Mouse (Mus musculus) forebrain, postnatal 0 days (tissue): ENCODE measurements around the gene Fhad1. TPM values are rescaled to one million over a fixed set of nuclear protein-coding genes. Genes with fewer than 3 reads are reported as not detected.

Source experiments
- ATAC-seq: fragments of 200-750 bp; cut with Nextera tagmentation; 2 replicates; pipeline ENCODE4 v1.8.0; 2017; ENCODE audit warnings: mild to moderate bottlenecking, moderate library complexity
- DNase-seq: peaks from one replicate; pipeline ENCODE4 v3.0.0-alpha.2; 2015
- H3K27ac ChIP-seq: fragments of 300-500 bp; sonication (generic); 2 replicates; pipeline ENCODE4 v1.5.1; 2014; ENCODE audit warnings: low read depth, mild to moderate bottlenecking, antibody characterized with exemption, low read length, moderate library complexity, mixed read lengths
- H3K27me3 ChIP-seq: fragments of 300-500 bp; sonication (generic); 2 replicates; pipeline ENCODE4 v1.6.1; 2014; ENCODE audit warnings: mild to moderate bottlenecking, low read length, mixed read lengths; ENCODE audit not compliant: insufficient read depth
- H3K36me3 ChIP-seq: fragments of 300-500 bp; sonication (generic); 2 replicates; pipeline ENCODE4 v1.6.1; 2014; ENCODE audit warnings: mild to moderate bottlenecking, moderate library complexity; ENCODE audit not compliant: insufficient read depth
- H3K4me1 ChIP-seq: fragments of 300-500 bp; sonication (generic); 2 replicates; pipeline ENCODE4 v1.6.1; 2014; ENCODE audit warnings: antibody characterized with exemption; ENCODE audit not compliant: insufficient read depth
- H3K4me2 ChIP-seq: fragments of 300-500 bp; sonication (generic); 2 replicates; pipeline ENCODE4 v1.6.1; 2014; ENCODE audit warnings: low read depth, mild to moderate bottlenecking, moderate library complexity
- H3K4me3 ChIP-seq: fragments of 300-500 bp; sonication (generic); 2 replicates; pipeline ENCODE4 v1.5.1; 2014; ENCODE audit warnings: low read depth, low read length, mixed read lengths
- H3K9ac ChIP-seq: fragments of 300-500 bp; sonication (generic); 2 replicates; pipeline ENCODE4 v1.6.1; 2014; ENCODE audit warnings: mild to moderate bottlenecking
- H3K9me3 ChIP-seq: fragments of 300-500 bp; sonication (generic); 2 replicates; pipeline ENCODE4 v1.6.1; 2016; ENCODE audit warnings: low read length
- CTCF ChIP-seq: sonication (generic); IDR thresholded peaks from 2 replicates; pipeline ENCODE4 v1.5.1; 2016; ENCODE audit warnings: antibody characterized with exemption, control low read depth, low read depth
- WGBS: fragments of 180-500 bp; shearing (Covaris S2); extraction: QIAGEN DNeasy Blood & Tissue Kit; methylation state at CpG from one replicate; pipeline ENCODE4 v1.1.7; 2014; 5-methylcytosine and 5-hydroxymethylcytosine counted together
- polyA plus RNA-seq: library from polyadenylated mRNA; unstranded; fragments of >200 nt; fragmentation: Nextera tagmentation; extraction: Ambion mirVana; gene quantifications from 2 replicates; pipeline ENCODE4 v1.2.1, GENCODE M21; 2015
- total RNA-seq: library from RNA; depleted of rRNA; stranded (reverse); fragments of >200 nt; gene quantifications from 2 replicates; pipeline ENCODE4 v1.2.3, GENCODE M21; 2014

Fhad1 gene
- total and polyA plus RNA-seq, 2 experiments from 2014 or later: 3.9 to 4.6 TPM

GRCm38 (mm10) chr4:141914040-141914439, 100.8 kb downstream of the Fhad1 start:
- no peak overlapping the region for H3K27ac ChIP-seq

GRCm38 (mm10) chr4:141913201-141913993, 101.5 kb downstream of the Fhad1 start:
- no peaks in the 10 kb centered on the region for H3K27me3 ChIP-seq

More at GRCm38 (mm10) chr4:141914040-141914439, 100.8 kb downstream of the Fhad1 start:
- Histone ChIP-seq H3K4me3 (no peak overlapping the region), H3K9me3 (no peaks in the 10 kb centered on the region), H3K4me2 (no peak overlapping the region), H3K9ac (no peak overlapping the region), H3K36me3 (no peaks in the 10 kb centered on the region), H3K4me1 (no peaks in the 10 kb centered on the region), H3K27me3 (no peaks in the 10 kb centered on the region)
- peak; percentile 37 for DNase-seq
- 38% methylated on average over 7 of the region's 7 CpGs for WGBS
- no peak for TF ChIP-seq CTCF
- peak; percentile 51 for ATAC-seq

GRCm38 (mm10) chr4:141904710-141905109, 110.2 kb downstream of the Fhad1 start:
- H3K36me3 ChIP-seq: no peaks in the 10 kb centered on the region
- H3K9me3 ChIP-seq: no peaks in the 10 kb centered on the region
- no peaks in the 10 kb centered on the region for H3K27me3 ChIP-seq
- no peak for ATAC-seq
- H3K4me1 ChIP-seq: peaks cover 17% of the 10 kb centered on the region
- no peak overlapping the region for H3K9ac ChIP-seq
- DNase-seq: no peak
- TF ChIP-seq CTCF: no peak
- 89% methylated on average over 9 of the region's 9 CpGs for WGBS
- no peak overlapping the region for H3K4me2 ChIP-seq
- no peak overlapping the region for H3K27ac ChIP-seq
- H3K4me3 ChIP-seq: no peak overlapping the region

More at GRCm38 (mm10) chr4:141913201-141913993, 101.5 kb downstream of the Fhad1 start:
- H3K4me3 ChIP-seq: no peak overlapping the region
- no peak overlapping the region for H3K4me2 ChIP-seq
- H3K27ac ChIP-seq: no peak overlapping the region
- no peak for TF ChIP-seq CTCF
- ATAC-seq (no peak), DNase-seq (no peak)
- H3K9ac ChIP-seq: no peak overlapping the region
- no peaks in the 10 kb centered on the region for H3K4me1 ChIP-seq
- WGBS: 78% methylated on average over 13 of the region's 13 CpGs
- no peaks in the 10 kb centered on the region for H3K9me3 ChIP-seq
- H3K36me3 ChIP-seq: no peaks in the 10 kb centered on the region

GRCm38 (mm10) chr4:141902479-141902858, 112.4 kb downstream of the Fhad1 start:
- Histone ChIP-seq H3K4me3 (no peak overlapping the region), H3K27ac (no peak overlapping the region), H3K4me1 (peaks cover 18% of the 10 kb centered on the region), H3K27me3 (no peaks in the 10 kb centered on the region), H3K9me3 (no peaks in the 10 kb centered on the region), H3K36me3 (no peaks in the 10 kb centered on the region), H3K9ac (no peak overlapping the region), H3K4me2 (no peak overlapping the region)
- ATAC-seq: no peak
- TF ChIP-seq CTCF: no peak
- no peak for DNase-seq
- 53% methylated on average over 8 of the region's 8 CpGs for WGBS

GRCm38 (mm10) chr4:141901711-141902478, 113.0 kb downstream of the Fhad1 start:
- H3K4me2 ChIP-seq: no peak overlapping the region
- H3K36me3 ChIP-seq: no peaks in the 10 kb centered on the region
- H3K27me3 ChIP-seq: no peaks in the 10 kb centered on the region
- no peaks in the 10 kb centered on the region for H3K9me3 ChIP-seq
- no peak for TF ChIP-seq CTCF
- H3K9ac ChIP-seq: no peak overlapping the region; the same call in 1 of the 2 replicates
- no peak overlapping the region for H3K4me3 ChIP-seq
- DNase-seq: peak; percentile 64
- H3K4me1 ChIP-seq: peaks cover 22% of the 10 kb centered on the region
- H3K27ac ChIP-seq: peak overlapping the region; percentile 75
- WGBS: 13% methylated on average over 17 of the region's 17 CpGs
- ATAC-seq: peak; percentile 69

- ATAC-seq: no peak
- WGBS: 41% methylated on average over 11 of the region's 11 CpGs
- no peak overlapping the region for H3K4me2 ChIP-seq
- H3K27ac ChIP-seq: peak overlapping the region; percentile 58
- no peak for TF ChIP-seq CTCF
- no peaks in the 10 kb centered on the region for H3K36me3 ChIP-seq
- H3K9me3 ChIP-seq: no peaks in the 10 kb centered on the region
- no peak for DNase-seq
- H3K4me1 ChIP-seq: peaks cover 22% of the 10 kb centered on the region
- H3K27me3 ChIP-seq: no peaks in the 10 kb centered on the region
- no peak overlapping the region for H3K4me3 ChIP-seq
- no peak overlapping the region for H3K9ac ChIP-seq
Observed at GRCm38 (mm10) chr4:141900421-141900820, 114.5 kb downstream of the Fhad1 start.

- no peaks in the 10 kb centered on the region for H3K27me3 ChIP-seq
- H3K4me3 ChIP-seq: no peak overlapping the region
- TF ChIP-seq CTCF: no peak
- 8% methylated on average over 8 of the region's 8 CpGs for WGBS
- H3K9me3 ChIP-seq: no peaks in the 10 kb centered on the region
- 0 out of 2 replicates have a peak overlapping the region, but pooled peaks have one; percentile 10 for H3K4me2 ChIP-seq
- H3K27ac ChIP-seq: peak overlapping the region; percentile 58
- H3K4me1 ChIP-seq: peaks cover 22% of the 10 kb centered on the region
- peak; percentile 64 for ATAC-seq
- H3K36me3 ChIP-seq: no peaks in the 10 kb centered on the region
- peak; percentile 68 for DNase-seq
- no peak overlapping the region for H3K9ac ChIP-seq
Observed at GRCm38 (mm10) chr4:141899936-141900335, 114.9 kb downstream of the Fhad1 start.
